Mouse (Mus musculus): ENCODE data around the gene Meioc. TPM values are rescaled to one million over a fixed set of nuclear protein-coding genes. Genes with fewer than 3 reads are reported as not detected.

The Meioc gene
- polyA plus RNA-seq (2012), result not detected in 2 replicates

- no peak for TF ChIP-seq GATA1 (IDR thresholded peaks at IDR 0.05; ENCODE audit: low read length)
Measured at GRCm38 (mm10) chr11:102663416-102663815, at the start of gene Meioc. Gene Meioc, plus strand, starts transcription at chr11:102663716.

GRCm38 (mm10) chr11:102619449-102619848 is 44.1 kb upstream of the Meioc start:
- TF ChIP-seq GATA1 (IDR thresholded peaks at IDR 0.05; ENCODE audit: low read length), result no peak

- no peak for TF ChIP-seq GATA1 (IDR thresholded peaks at IDR 0.05; ENCODE audit: low read length)
Measured at GRCm38 (mm10) chr11:102623876-102624789, 39.4 kb upstream of the Meioc start.

GRCm38 (mm10) chr11:102624888-102625407 is 38.6 kb upstream of the Meioc start:
- TF ChIP-seq GATA1 (IDR thresholded peaks at IDR 0.05; ENCODE audit: low read length), result no peak

GRCm38 (mm10) chr11:102627171-102627931 is 36.2 kb upstream of the Meioc start:
- no peak for TF ChIP-seq GATA1 (IDR thresholded peaks at IDR 0.05; ENCODE audit: low read length)

GRCm38 (mm10) chr11:102628529-102628928 is 35.0 kb upstream of the Meioc start:
- TF ChIP-seq GATA1 (IDR thresholded peaks at IDR 0.05; ENCODE audit: low read length), result no peak

- no peak for TF ChIP-seq GATA1 (IDR thresholded peaks at IDR 0.05; ENCODE audit: low read length)
Measured at GRCm38 (mm10) chr11:102629375-102629774, 34.1 kb upstream of the Meioc start.

- no peak for TF ChIP-seq GATA1 (IDR thresholded peaks at IDR 0.05; ENCODE audit: low read length)
Measured at GRCm38 (mm10) chr11:102630731-102631130, 32.8 kb upstream of the Meioc start.

GRCm38 (mm10) chr11:102631203-102631602 is 32.3 kb upstream of the Meioc start:
- no peak for TF ChIP-seq GATA1 (IDR thresholded peaks at IDR 0.05; ENCODE audit: low read length)

GRCm38 (mm10) chr11:102632725-102633124 is 30.8 kb upstream of the Meioc start:
- no peak for TF ChIP-seq GATA1 (IDR thresholded peaks at IDR 0.05; ENCODE audit: low read length)

GRCm38 (mm10) chr11:102633379-102633778 is 30.1 kb upstream of the Meioc start:
- TF ChIP-seq GATA1 (IDR thresholded peaks at IDR 0.05; ENCODE audit: low read length), result no peak

- no peak for TF ChIP-seq GATA1 (IDR thresholded peaks at IDR 0.05; ENCODE audit: low read length)
Measured at GRCm38 (mm10) chr11:102636887-102637286, 26.6 kb upstream of the Meioc start.

- no peak for TF ChIP-seq GATA1 (IDR thresholded peaks at IDR 0.05; ENCODE audit: low read length)
Measured at GRCm38 (mm10) chr11:102643891-102644382, 19.6 kb upstream of the Meioc start.

GRCm38 (mm10) chr11:102646226-102646625 is 17.3 kb upstream of the Meioc start:
- TF ChIP-seq GATA1 (IDR thresholded peaks at IDR 0.05; ENCODE audit: low read length), result no peak

- TF ChIP-seq GATA1 (IDR thresholded peaks at IDR 0.05; ENCODE audit: low read length), result no peak
Measured at GRCm38 (mm10) chr11:102647885-102648284, 15.6 kb upstream of the Meioc start.

- TF ChIP-seq GATA1 (IDR thresholded peaks at IDR 0.05; ENCODE audit: low read length), result no peak
Measured at GRCm38 (mm10) chr11:102651381-102651780, 12.1 kb upstream of the Meioc start.
